Mouse (Mus musculus) adrenal gland, postnatal 36 days (tissue): ENCODE data around the gene Ccl27a. TPM values are rescaled to one million over a fixed set of nuclear protein-coding genes. Genes with fewer than 3 reads are reported as not detected.
A peak's percentile ranks its signal among the peaks of the same experiment; 100 is the strongest.

Experiments
- DNase-seq, 2 experiments: peaks; one replicate each; pipeline ENCODE4 v3.0.0; 2021; ENCODE audit warnings: mixed read lengths in 1 of 2
- total RNA-seq, 2 experiments: library from RNA; stranded (reverse); gene quantifications; 2 replicates each; pipeline ENCODE4 v1.2.3; 2021

Ccl27a gene
- total RNA-seq, 2 experiments from 2014 or later: 33.9 to 46.8 TPM

- DNase-seq: peak; percentile 86 to 90
These were observed 18.4 kb downstream of the Ccl27a start, which contains the start of gene Sigmar1 for GRCm38 (mm10) chr4:41755338-41756305. Gene Sigmar1 (minus strand): TSS chr4:41756157.

- peak in 1 of 2 experiments; percentile 80 for DNase-seq
These were observed 19.2 kb downstream of the Ccl27a start, which contains the start of gene Galt for GRCm38 (mm10) chr4:41754797-41755337. Gene Galt (plus strand): TSS chr4:41755228.

GRCm38 (mm10) chr4:41745021-41745420 is 29.0 kb downstream of the Ccl27a start:
- DNase-seq: no peak

- no peak for DNase-seq
These were observed 29.9 kb downstream of the Ccl27a start for GRCm38 (mm10) chr4:41744131-41744530.

GRCm38 (mm10) chr4:41741158-41741560 is 32.9 kb downstream of the Ccl27a start:
- peak; percentile 95 for DNase-seq

- DNase-seq: peak; percentile 73 to 78
These were observed 33.5 kb downstream of the Ccl27a start for GRCm38 (mm10) chr4:41740380-41741157.

- DNase-seq: no peak
These were observed 34.8 kb downstream of the Ccl27a start for GRCm38 (mm10) chr4:41739260-41739659.

GRCm38 (mm10) chr4:41738256-41738603 is 35.8 kb downstream of the Ccl27a start:
- DNase-seq: no peak

GRCm38 (mm10) chr4:41737602-41738255 is 36.3 kb downstream of the Ccl27a start:
- peak; percentile 73 to 81 for DNase-seq

GRCm38 (mm10) chr4:41731052-41731765 is 42.8 kb downstream of the Ccl27a start, which contains the start of gene Arid3c:
Gene Arid3c (minus strand): TSS chr4:41731142.
- DNase-seq: peak; percentile 21 to 25

GRCm38 (mm10) chr4:41726826-41727621 is 47.0 kb downstream of the Ccl27a start:
- DNase-seq: no peak

- peak; percentile 89 to 90 for DNase-seq
These were observed 51.1 kb downstream of the Ccl27a start, which contains the start of gene Dctn3 for GRCm38 (mm10) chr4:41722918-41723351. Gene Dctn3 (minus strand): TSS chr4:41723170.

Other genes with a start within 250 kb of the Ccl27a start
- gene Fam219a, start 204.7 kb downstream of the Ccl27a start, total RNA-seq: 10 to 100 TPM; 14.7 to 20.5 TPM
- not detected for gene Dnaic1, start 204.5 kb downstream of the Ccl27a start, total RNA-seq
- 1 to 10 TPM; 2.8 to 3.5 TPM for gene Enho, start 133.9 kb downstream of the Ccl27a start, total RNA-seq
- 10 to 100 TPM; 39.3 to 40.3 TPM for gene Cntfr, start 77.2 kb downstream of the Ccl27a start, total RNA-seq
- gene Il11ra1, start 74.3 kb downstream of the Ccl27a start, total RNA-seq: 10 to 100 TPM; 79.1 to 85.0 TPM
- gene Rpp25l, start 60.7 kb downstream of the Ccl27a start, total RNA-seq: 10 to 100 TPM; 39.2 to 42.6 TPM
- gene Dctn3, start 51.1 kb downstream of the Ccl27a start, total RNA-seq: 100 to 1,000 TPM; 103 to 123 TPM
- gene Arid3c, start 43.1 kb downstream of the Ccl27a start, total RNA-seq: not detected
- gene Galt, start 19.0 kb downstream of the Ccl27a start, total RNA-seq: 10 to 100 TPM; 32.1 to 45.6 TPM
- 10 to 100 TPM; 77.4 to 80.1 TPM for gene Sigmar1, start 18.1 kb downstream of the Ccl27a start, total RNA-seq
- gene Gm21541, start 129.4 kb upstream of the Ccl27a start, total RNA-seq: not detected
- 1 to 10 TPM; 2.9 to 3.3 TPM for gene Gm20878, start 167.3 kb upstream of the Ccl27a start, total RNA-seq
- under 1 TPM; 0.89 to 0.99 TPM for gene Fam205a4, start 191.8 kb upstream of the Ccl27a start, total RNA-seq